In genomic region chr4:133093481-133094033, GRCm38 (mm10) we compare ENCODE assay signal across 8 mouse cellular contexts. TPM values are rescaled to one million over a fixed set of nuclear protein-coding genes. Genes with fewer than 3 reads are reported as not detected.
DNase-seq lines count a peak whose midpoint lies in the region; ATAC-seq and TF ChIP-seq lines count a peak whose summit lies in the region.

No protein-coding gene starts in this region.

- H3K4me2 ChIP-seq in heart, embryonic 11.5 days = no peak overlapping the region
- H3K4me2 ChIP-seq in kidney, embryonic 16.5 days (replicated peaks; ENCODE audit: low read depth, low read length) = no peak overlapping the region
- peak overlapping the region; percentile 44 for H3K4me2 ChIP-seq in myocyte (ENCODE audit: low read depth)

- no peaks in the 10 kb centered on the region for H3K9me3 ChIP-seq in heart, embryonic 11.5 days (replicated peaks; ENCODE audit: control insufficient read depth, low read length)
- no peaks in the 10 kb centered on the region for H3K9me3 ChIP-seq in kidney, embryonic 16.5 days (ENCODE audit: low read length)

- no peaks in the 10 kb centered on the region for H3K27me3 ChIP-seq in heart, embryonic 11.5 days (ENCODE audit: control insufficient read depth, insufficient read depth, low read length)
- no peaks in the 10 kb centered on the region for H3K27me3 ChIP-seq in kidney, embryonic 16.5 days (ENCODE audit: insufficient read depth, low read length)
- H3K27me3 ChIP-seq in myocyte (ENCODE audit: control insufficient read depth, insufficient read depth, insufficient read length) = no peaks in the 10 kb centered on the region

- 0 out of 2 replicates have a peak overlapping the region, but pooled peaks have one; percentile 12 for H3K9ac ChIP-seq in heart, embryonic 11.5 days (ENCODE audit: low read depth, low read length)
- peak overlapping the region; percentile 59 for H3K9ac ChIP-seq in kidney, embryonic 16.5 days (replicated peaks; ENCODE audit: low read length)

- ATAC-seq in heart, embryonic 11.5 days (replicated peaks; ENCODE audit: insufficient number of reproducible peaks, low FRiP score, low TSS enrichment) = no peak
- ATAC-seq in kidney, embryonic 16.5 days (ENCODE audit: low FRiP score, low TSS enrichment) = no peak

- H3K79me2 ChIP-seq in myocyte (ENCODE audit: control insufficient read depth, insufficient read depth) = no peaks in the 10 kb centered on the region

- peak overlapping the region; percentile 86 for H3K27ac ChIP-seq in heart, embryonic 11.5 days (ENCODE audit: low read depth, low read length)
- H3K27ac ChIP-seq in kidney, embryonic 16.5 days (ENCODE audit: low read length) = peak overlapping the region; percentile 93

- no peak for TF ChIP-seq CTCF in lung, adult 2 months (IDR thresholded peaks at IDR 0.05; ENCODE audit: insufficient read depth, low read length)

- H3K36me3 ChIP-seq in heart, embryonic 11.5 days (ENCODE audit: control insufficient read depth, insufficient read depth, low read length) = no peaks in the 10 kb centered on the region
- no peaks in the 10 kb centered on the region for H3K36me3 ChIP-seq in kidney, embryonic 16.5 days (ENCODE audit: insufficient read depth, low read length)
- no peaks in the 10 kb centered on the region for H3K36me3 ChIP-seq in myocyte (ENCODE audit: control insufficient read depth, insufficient read depth)

- H3K4me1 ChIP-seq in lung, adult 2 months (ENCODE audit: control insufficient read depth, insufficient read depth, low read length) = peaks cover 44% of the 10 kb centered on the region
- peaks cover 64% of the 10 kb centered on the region for H3K4me1 ChIP-seq in heart, embryonic 11.5 days (ENCODE audit: control insufficient read depth, insufficient read depth, low read length)
- peaks cover 65% of the 10 kb centered on the region for H3K4me1 ChIP-seq in kidney, embryonic 16.5 days (ENCODE audit: insufficient read depth, low read length)

- H3ac ChIP-seq in myocyte (ENCODE audit: control insufficient read depth, insufficient read length) = no peak overlapping the region

- DNase-seq in lung, postnatal 10 days = peak; percentile 32
- DNase-seq in lung, adult 2 months = no peak
- DNase-seq in retina, embryonic 14.5 days (ENCODE audit: low spot score) = no peak
- DNase-seq in frontal cortex, postnatal 10 days (ENCODE audit: low spot score in 2 of 2) = no peak
- DNase-seq in thymus, postnatal 4 days = no peak

- TF ChIP-seq POLR2A in lung, adult 2 months (IDR thresholded peaks at IDR 0.05; ENCODE audit: borderline replicate concordance, extremely low read depth, low read depth, low read length) = no peak
- no peak for TF ChIP-seq POLR2A in myocyte (IDR thresholded peaks at IDR 0.05; ENCODE audit: insufficient read length, low read depth)

- no peak overlapping the region for H3K4me3 ChIP-seq in lung, adult 2 months (replicated peaks; ENCODE audit: extremely low read depth, low read depth, low read length)
- H3K4me3 ChIP-seq in heart, embryonic 11.5 days (ENCODE audit: low read depth, low read length) = no peak overlapping the region
- no peak overlapping the region for H3K4me3 ChIP-seq in kidney, embryonic 16.5 days (ENCODE audit: low read length)
- H3K4me3 ChIP-seq in myocyte = no peak overlapping the region

- WGBS in lung, adult 2 months = 28% methylated on average over 6 of the region's 6 CpGs
- WGBS in heart, embryonic 11.5 days (ENCODE audit: insufficient replicate concordance) = 3% methylated on average over 6 of the region's 6 CpGs
- WGBS in kidney, embryonic 16.5 days = 19% methylated on average over 6 of the region's 6 CpGs

TF ChIP-seq in myocyte, 11 proteins besides CTCF, POLR2A, EP300 and RAD21:
- TF ChIP-seq USF1 (IDR thresholded peaks at IDR 0.05; ENCODE audit: low read depth) = no peak
- peak in 2 of 3 experiments; percentile 49 to 71 for TF ChIP-seq MYOG (IDR thresholded peaks at IDR 0.05; ENCODE audit: control insufficient read depth in 1 of 3, insufficient read depth in 1 of 3, insufficient read length in 2 of 3, low read depth in 2 of 3)
- peak; percentile 15 for TF ChIP-seq TCF12 (IDR thresholded peaks at IDR 0.05; ENCODE audit: insufficient read depth, poor library complexity, severe bottlenecking)
- TF ChIP-seq POLR2AphosphoS2 (IDR thresholded peaks at IDR 0.05; ENCODE audit: insufficient read length, low read depth) = no peak
- TF ChIP-seq SRF (IDR thresholded peaks at IDR 0.05; ENCODE audit: control insufficient read depth, insufficient read length, low read depth) = no peak
- TF ChIP-seq MYOD1 (IDR thresholded peaks at IDR 0.05; ENCODE audit: control insufficient read depth in 1 of 3, insufficient read length in 2 of 3, low read depth in 2 of 3) = peak in 2 of 3 experiments; percentile 75 to 80
- TF ChIP-seq MAX (IDR thresholded peaks at IDR 0.05; ENCODE audit: low read depth) = no peak

RNA-seq across cellular contexts. Expression of gene Wasf2, which starts 36.7 kb away (rescaled TPM):
- polyA plus RNA-seq in lung, adult 2 months (2012; rRNA removed) = 91.7 and 109 TPM in 2 replicates
- 37.3 and 55.8 TPM in 2 replicates for polyA plus RNA-seq in heart, embryonic 11.5 days (2014; fragmentation: Nextera tagmentation; extraction: Ambion mirVana)
- 77.4 and 102 TPM in 2 replicates for polyA plus RNA-seq in kidney, embryonic 16.5 days (2015; fragmentation: Nextera tagmentation; extraction: Ambion mirVana)
- polyA plus RNA-seq in myocyte (2012; fragmentation: generic; extraction: Trizol) = 62.0 TPM
